Mouse (Mus musculus) lung, embryonic 14.5 days (tissue): ENCODE measurements around the gene Svbp. TPM values are rescaled to one million over a fixed set of nuclear protein-coding genes. Genes with fewer than 3 reads are reported as not detected.

Source experiments
- ATAC-seq: fragments of 200-750 bp; cut with Nextera tagmentation; 2 replicates; pipeline ENCODE4 v1.8.0; 2017; ENCODE audit warnings: mild to moderate bottlenecking, moderate TSS enrichment, moderate library complexity; ENCODE audit not compliant: insufficient read depth
- DNase-seq: peaks from one replicate; pipeline ENCODE4 v3.0.0-alpha.2; 2015
- H3K27ac ChIP-seq: fragments of 300-500 bp; sonication (generic); 2 replicates; pipeline ENCODE4 v1.5.1; 2014; ENCODE audit warnings: low read depth, mild to moderate bottlenecking, moderate library complexity
- H3K27me3 ChIP-seq: fragments of 300-500 bp; sonication (generic); 2 replicates; pipeline ENCODE4 v1.6.1; 2014; ENCODE audit warnings: low read length, control low read depth; ENCODE audit not compliant: insufficient read depth
- H3K36me3 ChIP-seq: fragments of 300-500 bp; sonication (generic); 2 replicates; pipeline ENCODE4 v1.6.1; 2014; ENCODE audit warnings: control low read depth; ENCODE audit not compliant: insufficient read depth
- H3K4me1 ChIP-seq: fragments of 300-500 bp; sonication (generic); 2 replicates; pipeline ENCODE4 v1.6.1; 2014; ENCODE audit warnings: antibody characterized with exemption, control low read depth; ENCODE audit not compliant: insufficient read depth
- H3K4me2 ChIP-seq: fragments of 300-500 bp; sonication (generic); 2 replicates; pipeline ENCODE4 v1.6.1; 2014; ENCODE audit warnings: mild to moderate bottlenecking
- H3K4me3 ChIP-seq: fragments of 300-500 bp; sonication (generic); 2 replicates; pipeline ENCODE4 v1.5.1; 2014; ENCODE audit warnings: low read depth, low read length
- H3K9ac ChIP-seq: fragments of 300-500 bp; sonication (generic); 2 replicates; pipeline ENCODE4 v1.6.1; 2014
- H3K9me3 ChIP-seq: fragments of 300-500 bp; sonication (generic); 2 replicates; pipeline ENCODE4 v1.6.1; 2016; ENCODE audit warnings: low read depth, low read length, control low read depth
- CTCF ChIP-seq: IDR thresholded peaks from 2 replicates; pipeline ENCODE4 v1.5.1; 2016; ENCODE audit warnings: antibody characterized with exemption, low read depth
- WGBS: fragments of 180-500 bp; shearing (Covaris S2); extraction: QIAGEN DNeasy Blood & Tissue Kit; methylation state at CpG from one replicate; pipeline ENCODE4 v1.1.7; 2014; 5-methylcytosine and 5-hydroxymethylcytosine counted together
- polyA plus RNA-seq: library from polyadenylated mRNA; unstranded; fragments of >200 nt; fragmentation: Nextera tagmentation; extraction: Ambion mirVana; gene quantifications from 2 replicates; pipeline ENCODE4 v1.2.1, GENCODE M21; 2014

The Svbp gene
- polyA plus RNA-seq, 1 experiment from 2014 or later, result 134 TPM

GRCm38 (mm10) chr4:119216667-119217066, 21.6 kb downstream of the Svbp start:
- no peak overlapping the region for H3K27ac ChIP-seq
- H3K4me2 ChIP-seq, result no peak overlapping the region
- no peak overlapping the region for H3K4me3 ChIP-seq
- DNase-seq (peak; percentile 49), ATAC-seq (peak; percentile 43; the same call in 1 of the 2 replicates)
- no peaks in the 10 kb centered on the region for H3K4me1 ChIP-seq
- no peaks in the 10 kb centered on the region for H3K36me3 ChIP-seq
- 64% methylated on average over 8 of the region's 8 CpGs for WGBS
- no peak overlapping the region for H3K9ac ChIP-seq
- no peaks in the 10 kb centered on the region for H3K9me3 ChIP-seq
- TF ChIP-seq CTCF, result no peak
- no peaks in the 10 kb centered on the region for H3K27me3 ChIP-seq

DNA sequence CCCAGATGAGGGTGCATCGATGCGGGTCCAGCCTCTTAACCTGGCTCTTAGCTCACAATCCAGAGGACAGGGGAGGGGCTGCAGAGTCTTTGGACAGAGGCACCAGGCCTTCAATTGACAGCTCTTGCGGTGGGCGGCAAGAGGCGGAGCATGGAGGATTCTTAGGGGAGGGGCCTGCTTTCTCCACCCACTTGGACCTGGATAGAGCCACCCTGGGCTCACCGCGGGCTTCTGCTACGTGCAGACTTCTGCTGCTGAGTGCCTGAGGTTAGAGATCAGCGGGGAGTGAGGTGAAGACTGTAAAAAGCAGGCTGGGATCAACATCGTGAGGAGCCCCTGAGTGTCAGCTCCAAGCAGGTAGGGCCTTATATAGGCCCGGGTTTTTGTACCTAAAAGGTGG, 23.1 kb downstream of the Svbp start, which contains the start of gene Tmem269:
Tmem269 (minus strand) TSS at position 49 of the 400 bp plus-strand sequence.
- Histone ChIP-seq H3K27me3 (no peaks in the 10 kb centered on the region), H3K4me1 (no peaks in the 10 kb centered on the region), H3K4me2 (no peak within 1 kb of the TSS), H3K36me3 (peaks cover 3% of the 10 kb centered on the region), H3K4me3 (no peak within 1 kb of the TSS), H3K27ac (no peak within 1 kb of the TSS), H3K9ac (no peak within 1 kb of the TSS), H3K9me3 (no peaks in the 10 kb centered on the region)
- DNase-seq (peak; percentile 36), ATAC-seq (peak; percentile 32; the same call in 1 of the 2 replicates)
- TF ChIP-seq CTCF, result no peak
- 10% methylated on average over 11 of the region's 11 CpGs for WGBS

- no peaks in the 10 kb centered on the region for H3K4me1 ChIP-seq
- H3K36me3 ChIP-seq, result peaks cover 52% of the 10 kb centered on the region
- H3K9ac ChIP-seq, result no peak overlapping the region
- no peak overlapping the region for H3K4me2 ChIP-seq
- ATAC-seq (no peak), DNase-seq (peak; percentile 37)
- H3K27ac ChIP-seq, result no peak overlapping the region
- H3K9me3 ChIP-seq, result no peaks in the 10 kb centered on the region
- no peaks in the 10 kb centered on the region for H3K27me3 ChIP-seq
- no peak overlapping the region for H3K4me3 ChIP-seq
- TF ChIP-seq CTCF, result peak; percentile 77
- 90% methylated on average over 1 of the region's 1 CpGs for WGBS
These were observed 28.6 kb downstream of the Svbp start for GRCm38 (mm10) chr4:119223696-119224095.

- 93% methylated on average over 3 of the region's 3 CpGs for WGBS
- Histone ChIP-seq H3K9ac (no peak overlapping the region), H3K27me3 (no peaks in the 10 kb centered on the region), H3K4me2 (no peak overlapping the region), H3K36me3 (peaks cover 52% of the 10 kb centered on the region), H3K4me1 (no peaks in the 10 kb centered on the region), H3K9me3 (no peaks in the 10 kb centered on the region), H3K27ac (no peak overlapping the region), H3K4me3 (no peak overlapping the region)
- no peak for ATAC-seq
- DNase-seq, result no peak
- TF ChIP-seq CTCF, result no peak
These were observed 29.4 kb downstream of the Svbp start for GRCm38 (mm10) chr4:119224534-119224933.

DNA sequence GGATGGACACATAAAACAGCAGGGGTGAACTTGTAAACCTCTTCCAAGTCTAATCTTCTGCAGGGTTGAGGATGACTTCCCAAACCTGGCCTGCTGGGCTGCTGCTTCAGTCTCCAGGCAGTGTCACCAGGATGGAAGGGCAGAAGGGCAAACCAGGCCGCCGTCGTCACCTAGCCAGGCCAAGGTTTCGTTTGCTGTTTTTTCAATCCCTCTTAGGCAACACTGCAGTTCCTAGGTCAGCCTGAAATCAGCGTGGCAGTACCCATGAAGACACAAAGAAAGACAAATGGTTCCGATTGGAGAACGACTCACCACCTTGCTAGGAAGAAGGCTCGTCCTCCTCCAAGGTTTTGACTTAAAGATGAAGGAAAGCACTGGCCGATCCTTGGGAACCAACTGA, 30.6 kb downstream of the Svbp start:
- TF ChIP-seq CTCF, result no peak
- 89% methylated on average over 9 of the region's 9 CpGs for WGBS
- H3K9ac ChIP-seq, result no peak overlapping the region
- H3K4me2 ChIP-seq, result no peak overlapping the region
- DNase-seq (no peak), ATAC-seq (no peak)
- H3K27ac ChIP-seq, result no peak overlapping the region
- H3K36me3 ChIP-seq, result peaks cover 52% of the 10 kb centered on the region
- H3K4me3 ChIP-seq, result no peak overlapping the region
- no peaks in the 10 kb centered on the region for H3K4me1 ChIP-seq
- no peaks in the 10 kb centered on the region for H3K9me3 ChIP-seq
- H3K27me3 ChIP-seq, result no peaks in the 10 kb centered on the region

DNA sequence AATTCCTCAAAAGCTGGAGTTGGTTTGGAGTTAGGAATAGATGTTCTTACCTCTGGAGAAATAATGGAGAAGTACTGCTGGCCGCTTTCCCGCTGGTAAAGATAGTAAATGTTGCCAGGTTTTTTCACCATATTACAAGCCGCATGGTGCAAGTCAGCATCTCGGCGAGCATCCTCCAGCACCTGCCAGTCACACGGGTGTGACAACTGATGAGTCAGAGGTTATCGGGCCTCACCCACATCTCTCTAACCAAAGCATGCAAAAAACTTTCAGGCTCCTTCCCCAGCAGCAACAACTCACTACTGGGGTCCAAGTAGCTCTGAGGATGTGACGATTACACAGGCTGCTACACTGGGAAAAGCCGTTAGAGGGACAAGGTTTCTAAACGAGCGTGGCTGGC, 31.6 kb downstream of the Svbp start:
- Histone ChIP-seq H3K4me1 (0 out of 2 replicates have a peak, but pooled peaks cover 3% of the 10 kb centered on the region), H3K27ac (no peak overlapping the region), H3K4me2 (no peak overlapping the region), H3K36me3 (peaks cover 52% of the 10 kb centered on the region), H3K9me3 (no peaks in the 10 kb centered on the region), H3K9ac (no peak overlapping the region), H3K4me3 (no peak overlapping the region), H3K27me3 (no peaks in the 10 kb centered on the region)
- DNase-seq (no peak), ATAC-seq (no peak)
- no peak for TF ChIP-seq CTCF
- WGBS, result 90% methylated on average over 11 of the region's 11 CpGs

DNA sequence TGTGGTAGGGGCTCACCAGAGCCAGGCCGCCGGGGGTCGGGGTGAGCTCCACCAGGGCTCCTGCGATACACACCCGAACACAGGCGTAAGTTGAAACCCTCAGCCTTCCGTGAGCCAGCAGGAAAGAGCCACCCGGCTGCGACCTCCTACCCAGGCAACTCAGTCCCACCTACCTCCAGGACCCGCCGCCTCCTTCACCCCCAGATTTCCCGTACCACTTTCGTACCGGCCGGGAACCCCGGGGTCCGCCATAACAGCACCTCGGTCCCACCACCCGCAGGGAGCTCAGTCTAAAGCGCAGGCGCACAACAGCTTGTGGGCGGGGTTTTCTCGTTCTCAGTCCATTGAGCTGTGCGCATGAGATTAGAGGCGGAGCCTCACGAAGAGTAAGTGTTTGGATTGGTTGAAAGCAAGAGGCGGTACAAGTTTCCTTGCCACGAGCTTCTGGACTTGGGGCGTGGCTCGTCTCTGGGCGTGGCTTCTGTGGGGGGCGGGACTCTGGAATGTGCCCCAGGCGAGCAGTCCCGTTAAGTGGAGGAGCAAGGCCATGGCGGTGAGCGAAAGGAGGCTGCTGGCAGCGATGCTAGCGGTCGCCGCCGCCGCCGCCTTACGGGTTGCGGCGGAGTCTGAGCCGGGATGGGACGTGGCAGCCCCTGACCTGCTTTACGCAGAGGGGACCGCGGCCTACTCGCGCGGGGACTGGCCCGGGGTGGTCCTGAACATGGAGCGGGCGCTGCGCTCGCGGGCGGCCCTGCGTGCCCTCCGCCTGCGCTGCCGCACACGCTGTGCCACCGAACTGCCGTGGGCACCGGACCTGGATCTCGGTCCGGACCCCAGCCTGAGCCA, 37.5 kb downstream of the Svbp start, which contains the start of the genes AU022252 and P3h1:
AU022252 (minus strand) TSS at position 303 of the 846 bp plus-strand sequence.
P3h1 (plus strand) TSS at position 506 of the 846 bp plus-strand sequence.
- no peak for TF ChIP-seq CTCF
- Histone ChIP-seq H3K9me3 (no peaks in the 10 kb centered on the region), H3K27ac (peak within 1 kb of the TSS; percentile 54), H3K36me3 (peaks cover 28% of the 10 kb centered on the region; the same call in 1 of the 2 replicates), H3K27me3 (no peaks in the 10 kb centered on the region), H3K4me2 (peak within 1 kb of the TSS; percentile 84), H3K9ac (peak within 1 kb of the TSS; percentile 68), H3K4me1 (0 out of 2 replicates have a peak, but pooled peaks cover 4% of the 10 kb centered on the region), H3K4me3 (peak within 1 kb of the TSS; percentile 91)
- under 1% methylated on average over 71 of the region's 71 CpGs for WGBS
- ATAC-seq (peak; percentile 94), DNase-seq (peak; percentile 100)
